Mouse (Mus musculus) midbrain, embryonic 10.5 days (tissue): ENCODE results near the gene Mtr. TPM values are rescaled to one million over a fixed set of nuclear protein-coding genes. Genes with fewer than 3 reads are reported as not detected.
A peak's percentile ranks its signal among the peaks of the same experiment; 100 is the strongest.
"Not testable (repeated sequence)": the region's sequence is repeated elsewhere in the genome, so short reads cannot be mapped to it uniquely, and the experiment has no call there.

Experiments used
- DNase-seq: peaks from one replicate; pipeline ENCODE4 v3.0.0-alpha.2; 2017; ENCODE audit warnings: low spot score
- H3K27ac ChIP-seq: fragments of 300-500 bp; sonication (generic); replicated peaks from 2 replicates; pipeline ENCODE4 v1.5.1; 2016; ENCODE audit warnings: mild to moderate bottlenecking
- H3K27me3 ChIP-seq: fragments of 300-500 bp; sonication (generic); 2 replicates; pipeline ENCODE4 v1.6.1; 2016; ENCODE audit warnings: low read depth, mild to moderate bottlenecking; ENCODE audit not compliant: poor library complexity, severe bottlenecking
- H3K36me3 ChIP-seq: fragments of 300-500 bp; sonication (generic); 2 replicates; pipeline ENCODE4 v1.6.1; 2016; ENCODE audit warnings: mild to moderate bottlenecking, moderate library complexity
- H3K4me1 ChIP-seq: fragments of 300-500 bp; sonication (generic); 2 replicates; pipeline ENCODE4 v1.6.1; 2016
- H3K4me3 ChIP-seq: fragments of 300-500 bp; sonication (generic); 2 replicates; pipeline ENCODE4 v1.5.1; 2016; ENCODE audit warnings: mild to moderate bottlenecking, moderate library complexity
- H3K9me3 ChIP-seq: fragments of 300-500 bp; sonication (generic); replicated peaks from 2 replicates; pipeline ENCODE4 v1.6.1; 2016; ENCODE audit warnings: mild to moderate bottlenecking
- WGBS: fragments of 180-500 bp; shearing (Covaris S2); methylation state at CpG from one replicate; pipeline ENCODE4 v1.1.7; 2016; 5-methylcytosine and 5-hydroxymethylcytosine counted together
- polyA plus RNA-seq: library from polyadenylated mRNA; unstranded; fragments of >200 nt; fragmentation: Nextera tagmentation; extraction: Ambion mirVana; gene quantifications from 2 replicates; pipeline ENCODE4 v1.2.1, GENCODE M21; 2016

Gene Mtr
- polyA plus RNA-seq, 1 experiment from 2014 or later, result 16.5 TPM

GRCm38 (mm10) chr13:12175988-12176736 is 81.8 kb downstream of the Mtr start:
- 38% methylated on average over 16 of the region's 16 CpGs for WGBS
- DNase-seq, result no peak

GRCm38 (mm10) chr13:12167276-12167675 is 90.6 kb downstream of the Mtr start:
- Histone ChIP-seq H3K4me1 (peaks cover 6% of the 10 kb centered on the region), H3K4me3 (no peak overlapping the region), H3K36me3 (no peaks in the 10 kb centered on the region), H3K27me3 (no peaks in the 10 kb centered on the region), H3K27ac (no peak overlapping the region), H3K9me3 (no peaks in the 10 kb centered on the region)
- no peak for DNase-seq
- 86% methylated on average over 9 of the region's 9 CpGs for WGBS

More at GRCm38 (mm10) chr13:12175988-12176736, 81.8 kb downstream of the Mtr start:
- no peak overlapping the region for H3K27ac ChIP-seq
- no peaks in the 10 kb centered on the region for H3K27me3 ChIP-seq
- peaks cover 6% of the 10 kb centered on the region; the same call in 1 of the 2 replicates for H3K4me1 ChIP-seq
- no peaks in the 10 kb centered on the region for H3K9me3 ChIP-seq
- no peak overlapping the region for H3K4me3 ChIP-seq
- no peaks in the 10 kb centered on the region for H3K36me3 ChIP-seq

GRCm38 (mm10) chr13:12166386-12166785 is 91.5 kb downstream of the Mtr start:
- peak; percentile 18 for DNase-seq
- WGBS, result 15% methylated on average over 6 of the region's 6 CpGs
- no peak overlapping the region for H3K27ac ChIP-seq
- no peak overlapping the region for H3K4me3 ChIP-seq
- no peaks in the 10 kb centered on the region for H3K27me3 ChIP-seq
- H3K9me3 ChIP-seq, result no peaks in the 10 kb centered on the region
- peaks cover 6% of the 10 kb centered on the region for H3K4me1 ChIP-seq
- H3K36me3 ChIP-seq, result no peaks in the 10 kb centered on the region

GRCm38 (mm10) chr13:12165461-12166058 is 92.4 kb downstream of the Mtr start:
- H3K9me3 ChIP-seq, result no peaks in the 10 kb centered on the region
- no peak overlapping the region for H3K4me3 ChIP-seq
- H3K27ac ChIP-seq, result no peak overlapping the region
- WGBS, result 72% methylated on average over 8 of the region's 8 CpGs
- H3K36me3 ChIP-seq, result no peaks in the 10 kb centered on the region
- H3K27me3 ChIP-seq, result no peaks in the 10 kb centered on the region
- DNase-seq, result no peak
- H3K4me1 ChIP-seq, result peaks cover 6% of the 10 kb centered on the region

- Histone ChIP-seq H3K4me3 (no peak overlapping the region), H3K9me3 (no peaks in the 10 kb centered on the region), H3K27me3 (no peaks in the 10 kb centered on the region), H3K36me3 (no peaks in the 10 kb centered on the region), H3K4me1 (peaks cover 17% of the 10 kb centered on the region), H3K27ac (no peak overlapping the region)
- WGBS, result 92% methylated on average over 4 of the region's 4 CpGs
- no peak for DNase-seq
Measured at GRCm38 (mm10) chr13:12162457-12162856, 95.5 kb downstream of the Mtr start.

GRCm38 (mm10) chr13:12160121-12160475 is 97.8 kb downstream of the Mtr start:
- Histone ChIP-seq H3K4me3 (no peak overlapping the region), H3K27ac (no peak overlapping the region), H3K36me3 (no peaks in the 10 kb centered on the region), H3K9me3 (no peaks in the 10 kb centered on the region), H3K4me1 (peaks cover 11% of the 10 kb centered on the region; the same call in 1 of the 2 replicates), H3K27me3 (no peaks in the 10 kb centered on the region)
- WGBS, result 84% methylated on average over 3 of the region's 3 CpGs
- DNase-seq, result no peak

GRCm38 (mm10) chr13:12159288-12160120 is 98.4 kb downstream of the Mtr start:
- DNase-seq, result no peak
- Histone ChIP-seq H3K27ac (peak overlapping the region; percentile 17; the same call in 1 of the 2 replicates), H3K27me3 (no peaks in the 10 kb centered on the region), H3K36me3 (no peaks in the 10 kb centered on the region), H3K4me3 (no peak overlapping the region), H3K9me3 (no peaks in the 10 kb centered on the region), H3K4me1 (peaks cover 11% of the 10 kb centered on the region; the same call in 1 of the 2 replicates)
- WGBS, result 62% methylated on average over 9 of the region's 9 CpGs

- H3K4me3 ChIP-seq, result no peak overlapping the region
- DNase-seq, result no peak
- 79% methylated on average over 11 of the region's 11 CpGs for WGBS
- H3K36me3 ChIP-seq, result no peaks in the 10 kb centered on the region
- no peaks in the 10 kb centered on the region for H3K9me3 ChIP-seq
- H3K27me3 ChIP-seq, result no peaks in the 10 kb centered on the region
- no peak overlapping the region for H3K27ac ChIP-seq
- peaks cover 2% of the 10 kb centered on the region; the same call in 1 of the 2 replicates for H3K4me1 ChIP-seq
Measured at GRCm38 (mm10) chr13:12153922-12154321, 104.0 kb downstream of the Mtr start.

- no peak for DNase-seq
- H3K36me3 ChIP-seq, result no peaks in the 10 kb centered on the region
- H3K4me1 ChIP-seq, result no peaks in the 10 kb centered on the region
- no peak overlapping the region for H3K4me3 ChIP-seq
- no peaks in the 10 kb centered on the region for H3K27me3 ChIP-seq
- no peak overlapping the region for H3K27ac ChIP-seq
- no peaks in the 10 kb centered on the region for H3K9me3 ChIP-seq
- WGBS, result 91% methylated on average over 6 of the region's 6 CpGs
Measured at GRCm38 (mm10) chr13:12146918-12147507, 110.9 kb downstream of the Mtr start.

- Histone ChIP-seq H3K27me3 (no peaks in the 10 kb centered on the region), H3K27ac (no peak overlapping the region), H3K36me3 (no peaks in the 10 kb centered on the region), H3K4me1 (no peaks in the 10 kb centered on the region), H3K4me3 (no peak overlapping the region), H3K9me3 (no peaks in the 10 kb centered on the region)
- WGBS, result 90% methylated on average over 2 of the region's 2 CpGs
- no peak for DNase-seq
Measured at GRCm38 (mm10) chr13:12146402-12146801, 111.5 kb downstream of the Mtr start.

GRCm38 (mm10) chr13:12143347-12143746 is 114.6 kb downstream of the Mtr start:
- no peaks in the 10 kb centered on the region for H3K4me1 ChIP-seq
- H3K36me3 ChIP-seq, result no peaks in the 10 kb centered on the region
- DNase-seq, result no peak
- no peak overlapping the region for H3K27ac ChIP-seq
- 91% methylated on average over 5 of the region's 5 CpGs for WGBS
- H3K4me3 ChIP-seq, result no peak overlapping the region
- H3K9me3 ChIP-seq, result no peaks in the 10 kb centered on the region
- H3K27me3 ChIP-seq, result no peaks in the 10 kb centered on the region

- H3K9me3 ChIP-seq, H3K27ac ChIP-seq, H3K4me1 ChIP-seq, H3K36me3 ChIP-seq, H3K27me3 ChIP-seq, H3K4me3 ChIP-seq, DNase-seq: not testable (repeated sequence)
- 89% methylated on average over 10 of the region's 10 CpGs for WGBS
Measured at GRCm38 (mm10) chr13:12136461-12136860, 121.5 kb downstream of the Mtr start.
